Mouse (Mus musculus) frontal cortex, postnatal 10 days (tissue): Measurements from ENCODE around the gene Ripply2.

Experiments used
- DNase-seq, 2 experiments: peaks; one replicate each; pipeline ENCODE4 v3.0.0; 2022; ENCODE audit warnings: low spot score in 2 of 2, mixed read lengths in 1 of 2

Ripply2 gene

DNA sequence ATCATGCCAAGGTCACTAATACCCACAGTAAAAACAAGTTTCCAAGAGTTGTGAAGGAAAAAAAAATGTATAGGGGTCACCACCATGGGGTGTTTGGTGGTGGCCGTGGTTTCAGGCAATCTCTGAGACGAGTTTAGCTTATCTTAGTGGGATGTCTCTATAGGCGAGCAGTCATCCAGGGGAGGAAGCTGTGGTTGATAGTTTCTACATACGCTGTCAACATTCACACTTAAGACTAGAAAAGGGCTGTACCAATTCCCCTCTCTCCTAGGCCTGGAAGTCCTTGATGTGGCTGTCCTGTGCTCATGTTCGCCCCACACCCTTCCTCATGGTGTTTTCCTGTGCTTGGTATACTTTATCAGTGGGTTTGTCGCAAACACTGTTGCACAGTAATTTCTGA lies 10.4 kb downstream of the Ripply2 start:
- no peak for DNase-seq

DNA sequence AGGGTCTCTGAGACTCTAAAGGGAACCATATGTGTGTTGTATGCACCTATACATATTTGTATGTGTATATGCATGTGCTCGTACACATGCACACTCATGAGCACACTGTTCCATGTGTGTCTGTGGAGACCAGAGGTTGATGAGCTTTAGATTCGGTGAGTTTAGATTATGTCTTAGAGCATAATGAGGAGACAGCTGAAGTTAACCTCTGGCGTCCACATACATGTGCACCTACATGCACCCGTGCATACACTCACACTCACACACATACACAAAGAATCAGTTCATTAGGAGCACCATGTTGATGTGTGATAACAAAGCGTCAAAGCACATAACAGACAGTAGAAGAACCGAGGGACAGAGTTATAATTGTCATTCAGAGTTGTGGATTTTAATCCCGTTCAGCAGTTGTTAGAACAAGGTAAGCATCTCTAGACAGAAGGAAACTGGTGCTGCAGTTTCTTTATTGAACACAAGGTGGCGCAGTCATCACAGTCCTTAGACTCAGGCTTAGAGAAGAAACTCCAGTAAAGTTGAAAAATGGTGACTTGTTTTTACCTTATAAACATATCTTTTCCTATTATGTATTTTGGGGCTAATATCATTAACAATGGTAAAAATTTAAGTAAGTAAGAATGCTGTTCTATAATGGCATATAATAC lies 12.2 kb downstream of the Ripply2 start:
- peak in 1 of 2 experiments; percentile 61 for DNase-seq

DNA sequence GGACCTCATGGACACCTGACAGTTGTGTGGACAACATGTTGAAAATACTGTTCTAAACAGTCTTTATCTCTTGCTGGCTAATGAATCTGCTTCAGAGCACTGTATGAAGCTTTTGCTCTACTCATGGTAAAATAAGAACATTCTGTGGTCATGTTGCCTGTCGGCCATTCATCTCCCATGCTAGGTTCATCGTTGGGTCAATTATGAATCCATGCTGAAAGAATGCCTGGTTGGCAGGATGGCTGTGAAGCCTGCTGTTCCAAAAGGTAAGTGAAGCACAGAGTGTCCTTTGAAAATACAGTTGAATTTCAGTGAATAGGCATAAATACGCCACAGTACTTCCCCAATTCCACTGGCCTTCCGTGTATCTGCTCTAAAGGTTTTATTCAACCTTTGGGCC lies 16.9 kb downstream of the Ripply2 start:
- no peak for DNase-seq

DNA sequence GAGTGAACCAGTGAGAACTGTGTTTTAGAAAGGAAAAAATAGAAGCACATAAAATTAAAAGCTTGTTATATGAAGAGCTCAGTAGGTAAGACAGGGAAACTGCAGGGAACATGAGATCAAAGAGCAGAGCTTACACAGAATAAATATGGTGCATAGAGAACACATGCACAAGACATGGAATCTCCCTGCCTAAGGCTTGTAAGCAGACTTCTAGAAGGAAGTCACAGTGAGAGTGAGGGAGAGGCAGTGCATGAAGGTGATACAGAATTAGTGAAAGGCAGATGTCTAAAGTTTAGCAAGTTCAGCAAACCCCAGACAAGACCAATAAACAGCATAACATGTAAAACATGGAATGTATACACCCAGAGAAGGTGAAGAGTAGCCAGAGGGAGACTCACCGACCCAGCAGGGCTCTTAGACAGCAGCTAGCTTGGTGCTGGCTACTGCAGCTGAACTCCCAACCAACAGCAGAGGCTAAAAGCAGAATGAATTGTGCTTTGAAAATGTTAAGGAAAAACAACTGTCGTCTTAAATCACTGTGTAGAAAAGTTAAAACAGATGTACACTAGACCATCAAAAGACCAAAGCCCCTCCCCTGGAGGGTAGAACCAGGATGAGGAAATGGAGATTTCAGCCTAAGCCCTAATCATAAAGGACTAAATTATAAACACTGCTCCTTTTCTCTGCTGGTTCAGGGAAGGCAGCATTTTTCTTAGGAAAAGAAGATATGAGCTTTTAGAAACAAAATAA lies 19.7 kb downstream of the Ripply2 start:
- no peak for DNase-seq

DNA sequence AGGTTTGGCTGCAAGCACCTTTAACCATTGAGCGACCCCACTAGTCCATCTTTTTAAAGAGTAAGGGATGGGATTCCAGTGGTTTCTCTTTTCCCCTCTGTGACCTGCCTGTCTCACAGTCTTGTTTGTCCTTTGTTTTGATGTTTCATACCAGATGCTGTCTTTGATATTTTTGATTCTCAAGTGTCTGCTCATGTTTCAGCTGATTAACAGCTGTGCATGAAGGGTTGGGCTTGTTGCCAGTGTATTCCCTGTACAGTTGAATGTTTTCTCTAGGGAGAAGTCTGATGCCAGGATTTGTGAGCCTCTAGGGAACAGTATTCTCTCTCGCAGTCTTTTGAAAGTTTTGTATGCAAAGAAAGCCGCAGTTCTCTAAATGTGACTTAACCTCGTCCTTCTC lies 34.1 kb downstream of the Ripply2 start:
- no peak for DNase-seq

DNA sequence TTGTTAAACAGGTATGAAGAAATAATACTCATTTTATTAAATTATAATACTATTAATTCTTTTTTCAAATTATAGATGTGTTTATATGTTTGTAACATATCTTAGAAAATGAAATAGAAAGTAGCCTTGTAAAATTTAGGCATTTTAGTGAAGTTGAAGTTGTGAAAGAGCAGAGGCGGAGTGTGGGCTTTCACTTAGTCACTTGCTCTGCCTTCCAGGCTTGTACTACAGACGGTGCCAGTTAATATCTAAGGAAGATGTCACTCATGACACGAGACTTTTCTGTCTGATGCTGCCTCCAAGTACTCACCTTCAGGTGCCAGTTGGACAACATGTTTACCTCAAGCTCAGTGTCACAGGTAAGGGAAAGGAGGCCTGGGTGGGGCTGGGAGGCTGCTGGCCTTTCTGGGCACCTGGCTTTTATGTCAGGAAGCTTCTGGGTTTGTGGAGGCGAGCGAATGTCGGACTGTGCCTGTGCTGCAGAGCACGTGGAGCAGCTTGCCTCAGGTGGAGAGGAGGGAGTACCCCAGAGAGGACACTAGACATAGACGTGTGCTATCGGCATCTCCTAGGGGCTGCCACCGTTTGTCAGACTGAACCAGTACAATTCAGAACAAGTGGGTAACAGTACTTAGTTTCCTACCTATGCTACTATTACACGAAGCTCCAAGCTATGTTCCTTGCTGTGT lies 40.4 kb downstream of the Ripply2 start:
- no peak for DNase-seq

DNA sequence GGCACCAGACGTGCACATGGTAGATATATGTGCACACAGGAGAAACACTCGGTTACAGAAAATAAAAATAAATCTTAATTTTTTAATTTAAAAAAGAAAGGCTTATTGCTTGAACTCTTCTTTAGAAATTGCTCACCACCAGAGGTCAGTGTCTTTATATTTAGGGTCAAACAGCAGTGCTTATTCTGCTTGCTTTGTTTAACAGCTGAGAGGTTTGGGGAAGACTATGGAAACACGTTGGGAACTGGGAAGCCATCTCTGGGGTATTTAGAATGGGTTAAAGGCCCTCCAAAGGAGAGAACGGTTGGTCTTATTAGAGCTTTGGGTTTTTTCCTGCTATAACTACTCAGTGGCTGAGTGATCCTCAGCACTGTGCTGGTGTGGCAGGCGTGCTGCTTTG lies 47.0 kb downstream of the Ripply2 start:
- no peak for DNase-seq

DNA sequence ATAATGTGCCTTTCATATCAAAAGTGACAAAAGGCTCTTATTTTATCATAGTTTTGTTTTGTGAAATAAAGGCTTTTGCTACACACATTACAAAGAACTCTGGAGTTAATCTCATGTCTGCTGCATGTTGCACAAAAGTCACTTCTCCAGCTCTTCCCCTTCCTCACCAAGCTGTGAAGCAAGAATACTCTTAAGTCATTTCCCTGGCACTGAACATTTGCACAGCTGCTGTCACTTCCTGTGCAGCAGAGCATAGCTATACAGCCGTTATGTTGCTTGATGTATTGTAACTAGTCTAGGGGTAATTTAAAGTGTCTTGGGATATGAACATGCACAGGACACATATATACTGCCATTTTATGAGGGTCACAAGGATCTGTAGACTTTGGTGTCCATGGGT lies 52.8 kb downstream of the Ripply2 start:
- DNase-seq = no peak
